In genomic region chrX:57920376-57920775, GRCm38 (mm10) we compare ENCODE assay signal across 10 mouse cellular contexts.
DNase-seq lines count a peak whose midpoint lies in the region; ATAC-seq lines count a peak whose summit lies in the region.
"Had no signal": no experiment of that assay in that cellular context is flagged by ENCODE, and none has a peak within 500 bp of the region (broad histone marks: within the 10 kb centered on the region; RNA-seq: fewer than 3 reads in every experiment).

No protein-coding gene starts in this region.

- peaks cover 93% of the 10 kb centered on the region for H3K27me3 ChIP-seq in kidney, embryonic 15.5 days
- peaks cover 86% of the 10 kb centered on the region for H3K27me3 ChIP-seq in embryonic facial prominence, embryonic 14.5 days (replicated peaks; ENCODE audit: control insufficient read depth, insufficient read depth, low read length)
- peaks cover 14% of the 10 kb centered on the region for H3K27me3 ChIP-seq in hindbrain, embryonic 11.5 days (ENCODE audit: control insufficient read depth, insufficient read depth, low read length)
- no peaks in the 10 kb centered on the region; the same call in 1 of the 2 replicates for H3K27me3 ChIP-seq in midbrain, embryonic 15.5 days (replicated peaks)

- no peak for ATAC-seq in kidney, embryonic 15.5 days (replicated peaks; ENCODE audit: low FRiP score)
- no peak for ATAC-seq in embryonic facial prominence, embryonic 14.5 days (ENCODE audit: low read depth)
- ATAC-seq in hindbrain, embryonic 11.5 days (ENCODE audit: low FRiP score), result no peak
- ATAC-seq in midbrain, embryonic 15.5 days (replicated peaks), result no peak

- H3K36me3 ChIP-seq in kidney, embryonic 15.5 days, result no peaks in the 10 kb centered on the region
- no peaks in the 10 kb centered on the region for H3K36me3 ChIP-seq in embryonic facial prominence, embryonic 14.5 days (ENCODE audit: control insufficient read depth, insufficient read depth, low read length)
- H3K36me3 ChIP-seq in hindbrain, embryonic 11.5 days (ENCODE audit: control insufficient read depth, insufficient read depth, low read length), result no peaks in the 10 kb centered on the region
- H3K36me3 ChIP-seq in midbrain, embryonic 15.5 days (replicated peaks), result no peaks in the 10 kb centered on the region

- H3K4me1 ChIP-seq in kidney, embryonic 15.5 days, result 0 out of 2 replicates have a peak, but pooled peaks cover 3% of the 10 kb centered on the region
- no peaks in the 10 kb centered on the region for H3K4me1 ChIP-seq in embryonic facial prominence, embryonic 14.5 days (ENCODE audit: control insufficient read depth, insufficient read depth, low read length)
- H3K4me1 ChIP-seq in hindbrain, embryonic 11.5 days (replicated peaks; ENCODE audit: control insufficient read depth, insufficient read depth, low read length), result no peaks in the 10 kb centered on the region
- no peaks in the 10 kb centered on the region for H3K4me1 ChIP-seq in midbrain, embryonic 15.5 days

- H3K27ac ChIP-seq in kidney, embryonic 15.5 days, result no peak overlapping the region
- no peak overlapping the region for H3K27ac ChIP-seq in embryonic facial prominence, embryonic 14.5 days (replicated peaks; ENCODE audit: low read depth, low read length)
- H3K27ac ChIP-seq in hindbrain, embryonic 11.5 days (ENCODE audit: low read depth, low read length), result peak overlapping the region; percentile 19; the same call in 1 of the 2 replicates
- H3K27ac ChIP-seq in midbrain, embryonic 15.5 days, result no peak overlapping the region

- intact Hi-C loops in left cerebral cortex, postnatal 14 days (cut with DNase I), result loop anchor here (5.0 to 10.0 kb wide), 3 partner anchors 112 to 574 kb away; no protein-coding TSS in a partner anchor

- no peak overlapping the region for H3K9ac ChIP-seq in kidney, embryonic 15.5 days
- H3K9ac ChIP-seq in embryonic facial prominence, embryonic 14.5 days (ENCODE audit: low read depth, low read length), result no peak overlapping the region
- H3K9ac ChIP-seq in hindbrain, embryonic 11.5 days (ENCODE audit: low read depth, low read length), result no peak overlapping the region
- no peak overlapping the region for H3K9ac ChIP-seq in midbrain, embryonic 15.5 days

- H3K4me2 ChIP-seq in kidney, embryonic 15.5 days, result peak overlapping the region; percentile 36; the same call in 1 of the 2 replicates
- peak overlapping the region; percentile 33; the same call in 1 of the 2 replicates for H3K4me2 ChIP-seq in embryonic facial prominence, embryonic 14.5 days (ENCODE audit: low read depth, low read length)
- no peak overlapping the region; the same call in 1 of the 2 replicates for H3K4me2 ChIP-seq in hindbrain, embryonic 11.5 days (replicated peaks; ENCODE audit: low read depth, low read length)
- peak overlapping the region; percentile 30 for H3K4me2 ChIP-seq in midbrain, embryonic 15.5 days

- DNase-seq in kidney, postnatal 14 days, result no peak
- DNase-seq in embryonic facial prominence, embryonic 14.5 days (ENCODE audit: low spot score), result no peak
- peak; percentile 46 for DNase-seq in hindbrain, embryonic 11.5 days (ENCODE audit: low spot score)
- DNase-seq in adrenal gland, postnatal 4 days (ENCODE audit: low spot score in 2 of 2), result no peak
- DNase-seq in B cell, adult 2 months, result no peak
- DNase-seq in left cerebral cortex, postnatal 14 days (ENCODE audit: low spot score in 2 of 2), result no peak
- DNase-seq: lung, postnatal 36 days; right cerebral cortex, postnatal 25 days had no signal

- peak overlapping the region; percentile 15; the same call in 1 of the 2 replicates for H3K4me3 ChIP-seq in kidney, embryonic 15.5 days (replicated peaks)
- 0 out of 2 replicates have a peak overlapping the region, but pooled peaks have one; percentile 4 for H3K4me3 ChIP-seq in embryonic facial prominence, embryonic 14.5 days (ENCODE audit: low read depth, low read length)
- no peak overlapping the region for H3K4me3 ChIP-seq in hindbrain, embryonic 11.5 days (ENCODE audit: low read depth, low read length)
- H3K4me3 ChIP-seq in midbrain, embryonic 15.5 days, result no peak overlapping the region

- 19% methylated on average over 18 of the region's 18 CpGs for WGBS in kidney, embryonic 15.5 days
- whole genome bisulfite sequencing in embryonic facial prominence, embryonic 14.5 days, result 24% methylated on average over 18 of the region's 18 CpGs
- 17% methylated on average over 18 of the region's 18 CpGs for WGBS in hindbrain, embryonic 11.5 days
- 35% methylated on average over 18 of the region's 18 CpGs for WGBS in midbrain, embryonic 15.5 days

- H3K9me3 ChIP-seq in kidney, embryonic 15.5 days (replicated peaks), result no peaks in the 10 kb centered on the region
- H3K9me3 ChIP-seq in embryonic facial prominence, embryonic 14.5 days (ENCODE audit: control insufficient read depth, low read length), result no peaks in the 10 kb centered on the region
- H3K9me3 ChIP-seq in hindbrain, embryonic 11.5 days (ENCODE audit: control insufficient read depth, low read length), result no peaks in the 10 kb centered on the region
- H3K9me3 ChIP-seq in midbrain, embryonic 15.5 days, result no peaks in the 10 kb centered on the region

Comparison
In these comparisons a context has a peak if more than half of its experiments do, and no peak if none do; other contexts are left out.
1. H3K4me3 ChIP-seq: peak in kidney, embryonic 15.5 days (single experiment) and embryonic facial prominence, embryonic 14.5 days (single experiment); none in hindbrain, embryonic 11.5 days (single experiment) and midbrain, embryonic 15.5 days (single experiment).